Mouse (Mus musculus) naive thymus-derived CD4-positive, alpha-beta T cell, adult 2 months (primary cell): ENCODE measurements around the gene Nfkbiz.

Experiments used
- DNase-seq: peaks from one replicate; pipeline ENCODE4 v3.0.0-alpha.2; 2011; ENCODE audit warnings: low read depth

Gene Nfkbiz

DNA sequence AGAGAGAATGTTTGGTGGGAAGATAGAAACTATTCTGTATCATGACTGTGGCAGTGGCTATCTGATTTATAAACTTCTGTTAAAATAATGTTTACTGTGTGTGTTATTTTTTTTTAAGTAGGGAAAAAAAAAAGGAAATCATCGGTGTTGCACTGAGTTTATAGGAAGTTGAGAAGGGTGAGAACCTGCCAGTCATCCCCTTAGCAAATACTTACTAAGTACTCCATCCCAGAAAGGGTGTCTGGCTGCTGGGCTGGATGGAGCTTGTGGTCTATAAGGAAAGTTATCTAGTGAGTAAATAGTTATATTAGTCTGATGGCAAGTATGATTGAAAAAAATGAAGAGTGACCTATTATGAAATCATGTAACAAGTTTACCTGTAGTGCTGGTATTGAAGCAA, 37.1 kb downstream of the Nfkbiz start:
- DNase-seq = no peak

- no peak for DNase-seq
Observed at GRCm38 (mm10) chr16:55798845-55799244, 39.9 kb downstream of the Nfkbiz start.

GRCm38 (mm10) chr16:55790326-55790725, 48.4 kb downstream of the Nfkbiz start:
- DNase-seq = no peak

- DNase-seq = no peak
Observed at GRCm38 (mm10) chr16:55789291-55789690, 49.4 kb downstream of the Nfkbiz start.

DNA sequence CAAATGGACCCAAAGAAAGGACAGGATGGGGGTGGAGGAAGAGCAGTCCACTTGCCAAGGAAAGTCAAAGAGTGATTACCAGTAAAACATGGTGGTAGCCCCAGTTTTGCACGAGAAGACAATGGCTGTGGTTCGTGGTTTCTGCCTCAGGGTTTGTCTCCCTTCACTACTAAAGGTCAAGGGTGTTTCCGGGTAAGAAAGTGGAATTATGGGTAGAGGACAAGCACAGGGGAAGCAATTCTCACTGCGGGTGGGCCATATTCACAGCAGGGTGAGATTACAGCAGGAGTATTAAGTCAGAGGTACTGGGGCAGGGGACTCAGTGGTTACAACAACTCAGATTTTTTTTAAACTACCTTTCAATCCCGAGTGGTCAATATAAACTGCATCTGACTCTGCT, 50.0 kb downstream of the Nfkbiz start:
- DNase-seq = no peak

GRCm38 (mm10) chr16:55787385-55788072, 51.2 kb downstream of the Nfkbiz start:
- no peak for DNase-seq

DNA sequence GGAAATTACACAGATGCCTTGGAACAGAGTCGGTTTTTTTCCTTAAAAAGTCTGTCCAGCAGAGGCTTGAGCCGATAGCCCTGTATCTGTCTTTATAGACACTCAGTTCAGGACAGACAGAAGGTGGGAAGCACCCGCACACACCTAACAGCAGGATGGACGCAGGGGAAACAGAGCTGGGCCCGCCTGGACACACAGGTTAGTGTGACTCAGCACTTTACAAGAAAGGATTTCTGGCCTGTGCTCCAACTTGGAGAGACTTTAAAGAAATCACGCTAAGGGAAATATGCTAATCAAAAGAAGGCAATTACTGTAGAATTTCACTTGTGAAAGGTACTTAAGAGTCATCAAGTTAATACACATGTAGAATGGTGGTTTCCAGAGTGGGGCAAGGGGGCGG, 54.3 kb downstream of the Nfkbiz start:
- DNase-seq = no peak

- no peak for DNase-seq
Observed at GRCm38 (mm10) chr16:55783923-55784322, 54.8 kb downstream of the Nfkbiz start.

- DNase-seq = no peak
Observed at GRCm38 (mm10) chr16:55782911-55783310, 55.8 kb downstream of the Nfkbiz start.

GRCm38 (mm10) chr16:55781809-55782208, 56.9 kb downstream of the Nfkbiz start:
- DNase-seq = no peak

GRCm38 (mm10) chr16:55780958-55781558, 57.6 kb downstream of the Nfkbiz start:
- DNase-seq = no peak

GRCm38 (mm10) chr16:55776329-55776728, 62.4 kb downstream of the Nfkbiz start:
- DNase-seq = no peak

DNA sequence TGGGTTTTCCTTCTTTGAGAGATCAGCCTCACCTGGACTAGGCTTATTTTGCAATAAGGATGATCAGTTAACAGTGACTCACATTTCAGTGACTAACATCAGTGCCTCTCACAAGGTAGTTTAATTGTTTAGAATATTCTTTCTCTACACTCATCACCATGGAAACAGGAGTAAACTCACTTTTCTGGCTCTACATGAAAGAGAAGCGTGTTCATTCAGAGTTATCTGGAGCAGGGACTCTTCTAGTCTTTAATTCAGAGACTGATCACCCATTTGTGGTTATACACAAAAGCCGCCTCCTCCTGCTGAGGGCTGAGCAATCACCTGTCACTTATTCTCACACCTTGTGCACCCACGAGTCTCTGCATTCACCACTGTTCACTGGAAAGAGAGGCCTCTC, 68.5 kb downstream of the Nfkbiz start:
- DNase-seq = no peak
